Comparison of ENCODE assay signal across 9 mouse cellular contexts in the genomic region with DNA sequence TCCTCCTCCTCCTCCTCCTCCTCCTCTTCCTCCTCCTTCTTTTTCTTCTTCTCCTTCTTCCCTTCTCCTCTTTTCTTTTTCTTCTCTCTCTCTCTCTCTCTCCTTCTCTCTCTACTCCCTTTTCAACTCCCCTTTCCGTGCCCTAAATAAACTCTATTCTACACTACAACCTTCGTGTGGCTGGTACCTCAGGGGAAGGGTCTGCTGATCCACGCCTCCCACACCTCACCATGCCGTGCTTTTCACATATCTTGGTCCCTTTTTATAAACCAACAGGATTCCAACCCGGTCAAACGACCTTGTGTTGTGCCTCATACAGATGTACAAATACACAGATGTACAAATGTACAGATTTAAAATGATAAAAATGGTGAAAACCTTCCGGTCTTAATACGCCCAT. TPM values are rescaled to one million over a fixed set of nuclear protein-coding genes. Genes with fewer than 3 reads are reported as not detected.
A peak's percentile ranks its signal among the peaks of the same experiment; 100 is the strongest.
DNase-seq lines count a peak whose midpoint lies in the region; TF ChIP-seq lines count a peak whose summit lies in the region.
"Had no signal": no experiment of that assay in that cellular context is flagged by ENCODE, and none has a peak within 500 bp of the region (broad histone marks: within the 10 kb centered on the region; RNA-seq: fewer than 3 reads in every experiment).

No protein-coding gene starts in this region.

- H3K27me3 ChIP-seq in kidney, adult 2 months (replicated peaks; ENCODE audit: control insufficient read depth, insufficient read depth, low read length) = no peaks in the 10 kb centered on the region
- no peaks in the 10 kb centered on the region for H3K27me3 ChIP-seq in MEL (ENCODE audit: control insufficient read depth in 1 of 2, insufficient read depth in 2 of 2, low read length in 2 of 2)
- peaks cover 60% of the 10 kb centered on the region for H3K27me3 ChIP-seq in hindbrain, embryonic 10.5 days (ENCODE audit: insufficient read depth, poor library complexity, severe bottlenecking)

- no peaks in the 10 kb centered on the region for H3K36me3 ChIP-seq in kidney, adult 2 months (ENCODE audit: control insufficient read depth, insufficient read depth, low read length)
- H3K36me3 ChIP-seq in MEL (ENCODE audit: control insufficient read depth in 1 of 2, insufficient read depth in 2 of 2, low read length in 2 of 2) (peaks cover 0 to 8% of the 10 kb centered on the region in 2 experiments; a peak in 1 of 4 replicates), macrophage (ENCODE audit: inconsistent target) (peaks cover 4% of the 10 kb centered on the region; the same call in 1 of the 2 replicates)
- peaks cover 19% of the 10 kb centered on the region for H3K36me3 ChIP-seq in hindbrain, embryonic 10.5 days

- no peaks in the 10 kb centered on the region for H3K9me3 ChIP-seq in MEL (replicated peaks; ENCODE audit: insufficient read depth, low read length)
- H3K9me3 ChIP-seq in hindbrain, embryonic 10.5 days = no peaks in the 10 kb centered on the region

- peaks cover 20% of the 10 kb centered on the region for H3K79me2 ChIP-seq in MEL (ENCODE audit: control insufficient read depth, insufficient read depth, low read length, poor library complexity)
- H3K79me2 ChIP-seq in macrophage (ENCODE audit: inconsistent target) = peaks cover 16% of the 10 kb centered on the region; the same call in 1 of the 2 replicates

- H3K9ac ChIP-seq in MEL (ENCODE audit: control insufficient read depth, low read depth, low read length, poor library complexity, severe bottlenecking) = peak overlapping the region; percentile 72

- DNase-seq in kidney, adult 2 months = no peak
- DNase-seq in kidney, adult 18-20 months = no peak
- DNase-seq in MEL (ENCODE audit: low read depth, low spot score) = no peak
- no peak for DNase-seq in hindbrain, embryonic 10.5 days (ENCODE audit: low spot score)
- DNase-seq in left cerebral cortex, adult 8-10 months (ENCODE audit: low spot score in 2 of 2) = no peak
- no peak for DNase-seq in cerebellum, adult 8-10 months
- no peak for DNase-seq in testis, postnatal 14 days (ENCODE audit: low spot score)

- TF ChIP-seq EP300 in MEL (IDR thresholded peaks at IDR 0.05; ENCODE audit: low read depth in 1 of 2, low read length in 2 of 2) = no peak

- 6% methylated on average over 8 of the region's 8 CpGs for WGBS in kidney, adult 2 months
- WGBS in hindbrain, embryonic 10.5 days = 21% methylated on average over 8 of the region's 8 CpGs
- WGBS in macrophage (ENCODE audit: missing documents) = 5% methylated on average over 8 of the region's 8 CpGs

- H3K27ac ChIP-seq in kidney, adult 2 months (ENCODE audit: insufficient read depth, low read depth, low read length) = peak overlapping the region; percentile 84
- H3K27ac ChIP-seq in MEL (ENCODE audit: control insufficient read depth, low read depth, low read length) (peak overlapping the region; percentile 88), macrophage (peak overlapping the region; percentile 39; the same call in 1 of the 2 replicates)
- no peak overlapping the region for H3K27ac ChIP-seq in hindbrain, embryonic 10.5 days

- peaks cover 5% of the 10 kb centered on the region for H3K4me1 ChIP-seq in kidney, adult 2 months (ENCODE audit: control insufficient read depth, insufficient read depth, low read length)
- peaks cover 4 to 14% of the 10 kb centered on the region in 2 experiments; a peak in 3 of 4 replicates for H3K4me1 ChIP-seq in MEL (ENCODE audit: control insufficient read depth in 1 of 2, insufficient read depth in 2 of 2, low read length in 2 of 2)
- H3K4me1 ChIP-seq in hindbrain, embryonic 10.5 days (replicated peaks) = peaks cover 74% of the 10 kb centered on the region

- TF ChIP-seq RAD21 in MEL (IDR thresholded peaks at IDR 0.05; ENCODE audit: low read depth, low read length) = no peak

- H3K4me3 ChIP-seq in kidney, adult 2 months (ENCODE audit: insufficient read depth, low read depth, low read length) = peak overlapping the region; percentile 73; the same call in 1 of the 2 replicates
- H3K4me3 ChIP-seq in MEL (ENCODE audit: control insufficient read depth in 1 of 2, insufficient read depth in 1 of 2, low read depth in 2 of 2, low read length in 2 of 2) = peak overlapping the region; percentile 63 to 72
- peak overlapping the region; percentile 98 for H3K4me3 ChIP-seq in hindbrain, embryonic 10.5 days
- peak overlapping the region; percentile 52 for H3K4me3 ChIP-seq in macrophage (ENCODE audit: inconsistent target)

- TF ChIP-seq CTCF in kidney, adult 2 months (conservative IDR thresholded peaks at IDR 0.05; ENCODE audit: insufficient read depth, insufficient read length, low read depth, low read length) = no peak
- TF ChIP-seq CTCF in MEL (IDR thresholded peaks at IDR 0.05 in 2 of 3, conservative IDR thresholded peaks at IDR 0.05 in 1 of 3; ENCODE audit: control insufficient read depth in 1 of 3, insufficient read depth in 1 of 3, low read depth in 2 of 3, low read length in 3 of 3, poor library complexity in 1 of 3, severe bottlenecking in 1 of 3) = no peak

- no peak for TF ChIP-seq POLR2A in kidney, adult 2 months (IDR thresholded peaks at IDR 0.05; ENCODE audit: low read depth, low read length)
- no peak for TF ChIP-seq POLR2A in MEL (IDR thresholded peaks at IDR 0.05; ENCODE audit: control insufficient read depth in 1 of 2, insufficient read depth in 1 of 2, low read depth in 1 of 2, low read length in 2 of 2, poor library complexity in 1 of 2)

TF ChIP-seq in MEL, 35 proteins besides CTCF, POLR2A, EP300 and RAD21 (continues in another document):
- no peak for TF ChIP-seq MAX (IDR thresholded peaks at IDR 0.05; ENCODE audit: low read length)
- TF ChIP-seq POLR2AphosphoS2 (IDR thresholded peaks at IDR 0.05; ENCODE audit: low read length) = no peak; the same call in 1 of the 2 replicates
- no peak for TF ChIP-seq ZMIZ1 (IDR thresholded peaks at IDR 0.05; ENCODE audit: low read depth, low read length)

RNA-seq across cellular contexts. Expression of gene Icmt, which starts 0.7 kb away (rescaled TPM):
- 31.2 and 32.5 TPM in 2 replicates for polyA plus RNA-seq in kidney, adult 2 months (2012; rRNA removed)
- total RNA-seq in MEL (2012; rRNA removed) = 30.3 and 30.4 TPM in 2 replicates
- 10 to 100 TPM in 1 of 2 experiments, not detected in 1; 50.8 TPM for polyA plus RNA-seq in MEL (2012; ENCODE audit: insufficient read depth in 1 of 2, insufficient read length in 2 of 2, low read depth in 1 of 2, low replicate concordance in 2 of 2, missing spikeins in 1 of 2)
- polyA plus RNA-seq in hindbrain, embryonic 10.5 days (2016; fragmentation: Nextera tagmentation; extraction: Ambion mirVana) = 22.3 and 29.1 TPM in 2 replicates
- 10 to 100 TPM in 11 of 26 experiments, 1 to 10 TPM in 15; 3.7 to 18.0 (median 8.8) TPM for total RNA-seq in macrophage (2018; cell fraction: chromatin; rRNA removed)
- 10 to 100 TPM; 12.8 to 22.0 (median 17.1) TPM for total RNA-seq in macrophage (2018; cell fraction: cytosol; rRNA removed)
- total RNA-seq in macrophage (2018; cell fraction: nucleus; rRNA removed) = 10 to 100 TPM; 10.3 to 27.5 (median 17.6) TPM
- polyA plus RNA-seq in macrophage (2018) = 7.9 to 19.2 TPM (median 17.9 TPM) in 3 replicates
- total RNA-seq in left cerebral cortex, adult 8-10 months (2022) = 10 to 100 TPM; 44.7 to 51.1 (median 47.3) TPM

RNA-seq across cellular contexts. Expression of gene Hes3, which starts 4.9 kb away (rescaled TPM):
- not detected in 2 replicates for polyA plus RNA-seq in kidney, adult 2 months (2012; rRNA removed)
- not detected in 2 replicates for total RNA-seq in MEL (2012; rRNA removed)
- polyA plus RNA-seq in MEL (2012; ENCODE audit: insufficient read depth in 1 of 2, insufficient read length in 2 of 2, low read depth in 1 of 2, low replicate concordance in 2 of 2, missing spikeins in 1 of 2) = under 1 TPM in 1 of 2 experiments, not detected in 1; 0.04 TPM
- 9.2 and 17.3 TPM in 2 replicates for polyA plus RNA-seq in hindbrain, embryonic 10.5 days (2016; fragmentation: Nextera tagmentation; extraction: Ambion mirVana)
- not detected for total RNA-seq in macrophage (2018; cell fraction: chromatin; rRNA removed)
- total RNA-seq in macrophage (2018; cell fraction: cytosol; rRNA removed) = not detected
- not detected for total RNA-seq in macrophage (2018; cell fraction: nucleus; rRNA removed)
- polyA plus RNA-seq in macrophage (2018) = not detected in 3 replicates
- total RNA-seq in left cerebral cortex, adult 8-10 months (2022) = under 1 TPM; 0.21 to 0.44 (median 0.30) TPM
- total RNA-seq: gastrocnemius, postnatal 14 days had no signal

RNA-seq across cellular contexts. Expression of gene Gpr153, which starts 22.3 kb away (rescaled TPM):
- 6.9 and 9.5 TPM in 2 replicates for polyA plus RNA-seq in kidney, adult 2 months (2012; rRNA removed)
- not detected in 2 replicates for total RNA-seq in MEL (2012; rRNA removed)
- under 1 TPM in 1 of 2 experiments, not detected in 1; 0.08 TPM for polyA plus RNA-seq in MEL (2012; ENCODE audit: insufficient read depth in 1 of 2, insufficient read length in 2 of 2, low read depth in 1 of 2, low replicate concordance in 2 of 2, missing spikeins in 1 of 2)
- 7.0 and 7.9 TPM in 2 replicates for polyA plus RNA-seq in hindbrain, embryonic 10.5 days (2016; fragmentation: Nextera tagmentation; extraction: Ambion mirVana)
- total RNA-seq in macrophage (2018; cell fraction: chromatin; rRNA removed) = 1 to 10 TPM in 1 of 26 experiments, under 1 TPM in 12, not detected in 13; 0.19 to 3.5 (median 0.38) TPM
- under 1 TPM in 2 of 26 experiments, not detected in 24; 0.03 to 0.07 TPM for total RNA-seq in macrophage (2018; cell fraction: cytosol; rRNA removed)
- under 1 TPM in 11 of 26 experiments, not detected in 15; 0.12 to 0.92 (median 0.24) TPM for total RNA-seq in macrophage (2018; cell fraction: nucleus; rRNA removed)
- not detected in 3 replicates for polyA plus RNA-seq in macrophage (2018)
- total RNA-seq in left cerebral cortex, adult 8-10 months (2022) = 10 to 100 TPM; 27.5 to 40.2 (median 31.6) TPM

RNA-seq across cellular contexts. Expression of gene Rnf207, which starts 22.4 kb away (rescaled TPM):
- polyA plus RNA-seq in kidney, adult 2 months (2012; rRNA removed) = 0.19 and 0.67 TPM in 2 replicates
- total RNA-seq in MEL (2012; rRNA removed) = not detected in 2 replicates
- under 1 TPM in 1 of 2 experiments, not detected in 1; 0.36 TPM for polyA plus RNA-seq in MEL (2012; ENCODE audit: insufficient read depth in 1 of 2, insufficient read length in 2 of 2, low read depth in 1 of 2, low replicate concordance in 2 of 2, missing spikeins in 1 of 2)
- 3.0 and 3.3 TPM in 2 replicates for polyA plus RNA-seq in hindbrain, embryonic 10.5 days (2016; fragmentation: Nextera tagmentation; extraction: Ambion mirVana)
- total RNA-seq in macrophage (2018; cell fraction: chromatin; rRNA removed) = 1 to 10 TPM in 1 of 26 experiments, not detected in 25; 1.2 TPM
- not detected for total RNA-seq in macrophage (2018; cell fraction: cytosol; rRNA removed)
- not detected for total RNA-seq in macrophage (2018; cell fraction: nucleus; rRNA removed)
- polyA plus RNA-seq in macrophage (2018) = not detected in 3 replicates
- 10 to 100 TPM; 15.5 to 24.1 (median 19.5) TPM for total RNA-seq in left cerebral cortex, adult 8-10 months (2022)
- total RNA-seq: gastrocnemius, postnatal 14 days had no signal

RNA-seq across cellular contexts. Expression of gene Rpl22, which starts 29.2 kb away (rescaled TPM):
- polyA plus RNA-seq in kidney, adult 2 months (2012; rRNA removed) = 45.4 and 90.1 TPM in 2 replicates
- total RNA-seq in MEL (2012; rRNA removed) = 1,745 and 1,792 TPM in 2 replicates
- polyA plus RNA-seq in MEL (2012; ENCODE audit: insufficient read depth in 1 of 2, insufficient read length in 2 of 2, low read depth in 1 of 2, low replicate concordance in 2 of 2, missing spikeins in 1 of 2) (1,000 to 10,000 TPM in 1 of 2 experiments, not detected in 1; 1,885 TPM), macrophage (2018) (548 to 903 TPM (median 773 TPM) in 3 replicates)
- polyA plus RNA-seq in hindbrain, embryonic 10.5 days (2016; fragmentation: Nextera tagmentation; extraction: Ambion mirVana) = 276 and 327 TPM in 2 replicates
- total RNA-seq in macrophage (2018; cell fraction: chromatin; rRNA removed) = 100 to 1,000 TPM in 1 of 26 experiments, 10 to 100 TPM in 25; 10.9 to 129 (median 44.2) TPM
- 100 to 1,000 TPM; 265 to 772 (median 422) TPM for total RNA-seq in macrophage (2018; cell fraction: cytosol; rRNA removed)
- total RNA-seq in macrophage (2018; cell fraction: nucleus; rRNA removed) = 100 to 1,000 TPM in 3 of 26 experiments, 10 to 100 TPM in 23; 33.6 to 124 (median 63.7) TPM
- 100 to 1,000 TPM; 153 to 206 (median 187) TPM for total RNA-seq in left cerebral cortex, adult 8-10 months (2022)
